Mouse (Mus musculus) spleen, adult 2 months (tissue): ENCODE results near the gene Azi2.

ENCODE experiments used
- CTCF ChIP-seq: fragments of 200-500 bp; IDR thresholded peaks from 2 replicates; pipeline ENCODE4 v1.5.1; 2011; ENCODE audit warnings: mild to moderate bottlenecking, inconsistent platforms; ENCODE audit not compliant: insufficient read depth, insufficient read length, insufficient replicate concordance; ENCODE audit errors: extremely low read depth
- POLR2A ChIP-seq: fragments of 200-500 bp; IDR thresholded peaks from 2 replicates; pipeline ENCODE4 v1.6.1; 2011; ENCODE audit warnings: low read depth, low read length, inconsistent platforms

DNA sequence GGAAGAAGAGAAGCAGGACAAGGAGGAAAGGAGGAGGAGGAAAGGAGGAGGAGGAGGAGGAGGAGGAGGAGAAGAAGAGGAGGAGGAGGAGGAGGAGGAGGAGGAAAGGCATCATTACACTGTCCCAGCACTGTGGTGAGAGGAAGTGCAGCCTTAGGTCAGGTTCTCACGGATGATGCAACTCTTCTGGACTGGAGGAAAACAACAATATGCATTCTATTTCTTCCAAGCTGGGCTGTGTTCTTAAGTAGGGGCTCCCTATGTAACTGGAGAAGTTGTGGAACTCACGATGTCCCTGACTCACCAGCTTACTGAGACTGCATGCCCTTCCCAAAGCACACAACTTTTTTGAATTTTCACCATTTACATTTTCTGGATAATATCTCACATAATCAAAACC lies 8.6 kb upstream of the Azi2 start:
- TF ChIP-seq CTCF: no peak
- TF ChIP-seq POLR2A: no peak
